Comparison of ENCODE assay signal across 8 mouse cellular contexts in the genomic region with DNA sequence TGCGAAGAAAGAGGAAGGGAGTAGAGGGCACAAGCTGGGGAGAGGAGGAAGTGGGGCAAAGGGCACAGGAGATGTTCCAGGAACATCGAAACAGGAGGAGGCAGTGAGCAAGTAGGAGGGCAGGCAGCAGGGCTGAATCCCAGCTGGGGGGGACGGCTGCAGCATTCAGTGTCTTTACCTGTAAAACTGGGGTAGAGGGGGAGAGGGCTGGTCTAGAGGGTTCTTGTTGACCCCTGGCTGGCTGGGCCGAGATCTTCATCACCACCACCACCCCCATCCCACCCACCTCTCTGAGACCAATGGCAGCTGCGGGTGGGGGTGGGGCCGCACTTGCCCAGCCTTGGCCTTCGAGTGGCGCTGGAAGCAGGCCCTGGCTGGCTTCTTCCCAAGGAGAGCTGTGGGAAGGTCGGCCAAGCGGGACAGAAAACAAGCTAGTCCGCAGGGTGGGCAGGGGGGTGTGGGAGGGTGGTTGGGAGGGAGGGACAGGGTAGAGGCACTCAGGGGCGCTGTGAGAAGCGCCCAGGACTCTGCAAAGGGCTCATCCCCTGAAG. TPM values are rescaled to one million over a fixed set of nuclear protein-coding genes. Genes with fewer than 3 reads are reported as not detected.
DNase-seq lines count a peak whose midpoint lies in the region; ATAC-seq and TF ChIP-seq lines count a peak whose summit lies in the region.

Gene Slc27a1, plus strand, starts transcription at position 496 of the 551 bp plus-strand sequence.

- no peak for TF ChIP-seq CTCF in forebrain, postnatal 0 days (IDR thresholded peaks at IDR 0.05; ENCODE audit: low read depth)
- TF ChIP-seq CTCF in lung, postnatal 0 days (IDR thresholded peaks at IDR 0.05) = no peak

- no peaks in the 10 kb centered on the region for H3K27me3 ChIP-seq in forebrain, postnatal 0 days (ENCODE audit: insufficient read depth, low read length)
- H3K27me3 ChIP-seq in hindbrain, embryonic 10.5 days (ENCODE audit: insufficient read depth, poor library complexity, severe bottlenecking) = peaks cover 69% of the 10 kb centered on the region
- H3K27me3 ChIP-seq in lung, postnatal 0 days (replicated peaks; ENCODE audit: insufficient read depth, low read length) = no peaks in the 10 kb centered on the region

- H3K27ac ChIP-seq in forebrain, postnatal 0 days (ENCODE audit: low read depth, low read length) = peak within 1 kb of the TSS; percentile 87
- H3K27ac ChIP-seq in hindbrain, embryonic 10.5 days = peak within 1 kb of the TSS; percentile 80
- peak within 1 kb of the TSS; percentile 90 for H3K27ac ChIP-seq in lung, postnatal 0 days (ENCODE audit: low read length)

- H3K36me3 ChIP-seq in forebrain, postnatal 0 days (ENCODE audit: insufficient read depth) = no peaks in the 10 kb centered on the region
- H3K36me3 ChIP-seq in hindbrain, embryonic 10.5 days = no peaks in the 10 kb centered on the region
- H3K36me3 ChIP-seq in lung, postnatal 0 days (ENCODE audit: insufficient read depth, low read length) = no peaks in the 10 kb centered on the region

- H3K4me1 ChIP-seq in forebrain, postnatal 0 days (ENCODE audit: insufficient read depth) = peaks cover 7% of the 10 kb centered on the region; the same call in 1 of the 2 replicates
- H3K4me1 ChIP-seq in hindbrain, embryonic 10.5 days (replicated peaks) = peaks cover 40% of the 10 kb centered on the region
- peaks cover 10% of the 10 kb centered on the region; the same call in 1 of the 2 replicates for H3K4me1 ChIP-seq in lung, postnatal 0 days (ENCODE audit: insufficient read depth, low read depth, low read length)

- no peaks in the 10 kb centered on the region for H3K9me3 ChIP-seq in forebrain, postnatal 0 days (ENCODE audit: low read length)
- H3K9me3 ChIP-seq in hindbrain, embryonic 10.5 days = peaks cover 7% of the 10 kb centered on the region
- H3K9me3 ChIP-seq in lung, postnatal 0 days (ENCODE audit: low read length) = no peaks in the 10 kb centered on the region

- WGBS in forebrain, postnatal 0 days = 14% methylated on average over 13 of the region's 13 CpGs
- WGBS in hindbrain, embryonic 10.5 days = 10% methylated on average over 13 of the region's 13 CpGs
- 11% methylated on average over 13 of the region's 13 CpGs for WGBS in lung, postnatal 0 days

- peak; percentile 64 for DNase-seq in Muller cell, postnatal 12 days (ENCODE audit: inconsistent ontology term)
- peak; percentile 81 for DNase-seq in brain, adult 2 months (ENCODE audit: low read depth, low spot score)
- peak; percentile 73 for DNase-seq in forebrain, postnatal 0 days
- no peak for DNase-seq in hindbrain, embryonic 10.5 days (ENCODE audit: low spot score)
- peak; percentile 76 for DNase-seq in layer of hippocampus, adult 9-11 months
- peak; percentile 53 for DNase-seq in lung, postnatal 0 days (ENCODE audit: low spot score)
- peak; percentile 87 to 89 for DNase-seq in right cerebral cortex, postnatal 10 days (ENCODE audit: low spot score in 2 of 2)
- no peak for DNase-seq in spleen, postnatal 10 days (ENCODE audit: low spot score in 2 of 2)

- H3K4me2 ChIP-seq in forebrain, postnatal 0 days (ENCODE audit: low read depth) = peak within 1 kb of the TSS; percentile 75
- H3K4me2 ChIP-seq in lung, postnatal 0 days (replicated peaks; ENCODE audit: low read depth, low read length) = peak within 1 kb of the TSS; percentile 69

- H3K9ac ChIP-seq in forebrain, postnatal 0 days = peak within 1 kb of the TSS; percentile 71
- H3K9ac ChIP-seq in lung, postnatal 0 days (replicated peaks; ENCODE audit: low read depth) = 0 out of 2 replicates have a peak within 1 kb of the TSS, but pooled peaks have one; percentile 12

- peak within 1 kb of the TSS; percentile 73 for H3K4me3 ChIP-seq in forebrain, postnatal 0 days (ENCODE audit: low read depth, low read length)
- H3K4me3 ChIP-seq in hindbrain, embryonic 10.5 days = peak within 1 kb of the TSS; percentile 80
- peak within 1 kb of the TSS; percentile 47 for H3K4me3 ChIP-seq in lung, postnatal 0 days (ENCODE audit: low read depth, low read length)

- peak; percentile 3; the same call in 1 of the 2 replicates for ATAC-seq in forebrain, postnatal 0 days
- no peak for ATAC-seq in lung, postnatal 0 days

- no peak for TF ChIP-seq EP300 in lung, postnatal 0 days (IDR thresholded peaks at IDR 0.05)

RNA-seq across cellular contexts. Expression of gene Slc27a1, which starts in this region (rescaled TPM):
- 106 and 133 TPM in 2 replicates for total RNA-seq in forebrain, postnatal 0 days (2014; rRNA removed)
- 74.8 and 102 TPM in 2 replicates for polyA plus RNA-seq in forebrain, postnatal 0 days (2015; fragmentation: Nextera tagmentation; extraction: Ambion mirVana)
- polyA plus RNA-seq in hindbrain, embryonic 10.5 days (2016; fragmentation: Nextera tagmentation; extraction: Ambion mirVana) = 24.1 and 28.9 TPM in 2 replicates
- polyA plus RNA-seq in lung, postnatal 0 days (2015; fragmentation: Nextera tagmentation; extraction: Ambion mirVana) = 26.9 and 27.7 TPM in 2 replicates

Comparison
In these comparisons a context has a peak if more than half of its experiments do, and no peak if none do; other contexts are left out.
1. DNase-seq: peak in Muller cell, postnatal 12 days (single experiment), brain, adult 2 months (single experiment), forebrain, postnatal 0 days (single experiment), layer of hippocampus, adult 9-11 months (single experiment), lung, postnatal 0 days (single experiment) and right cerebral cortex, postnatal 10 days (2 of 2); none in hindbrain, embryonic 10.5 days (single experiment) and spleen, postnatal 10 days (0 of 2).
2. Peak in every context shown above with its lines, with median percentiles within 50 percentile points of each other: H3K27ac ChIP-seq and H3K4me3 ChIP-seq.